Mouse (Mus musculus) urinary bladder, adult 2 months (tissue): Measurements from ENCODE around the gene Msi2. TPM values are rescaled to one million over a fixed set of nuclear protein-coding genes. Genes with fewer than 3 reads are reported as not detected.

ENCODE experiments used
- DNase-seq: peaks from one replicate; pipeline ENCODE4 v3.0.0; 2022; ENCODE audit warnings: low spot score
- polyA plus RNA-seq: library from polyadenylated mRNA; depleted of rRNA; stranded (reverse); fragments of >200 nt; gene quantifications from 2 replicates; pipeline ENCODE4 v1.2.3, GENCODE M21; 2012

Gene Msi2
- polyA plus RNA-seq, 1 experiment = 44.7 TPM

DNA sequence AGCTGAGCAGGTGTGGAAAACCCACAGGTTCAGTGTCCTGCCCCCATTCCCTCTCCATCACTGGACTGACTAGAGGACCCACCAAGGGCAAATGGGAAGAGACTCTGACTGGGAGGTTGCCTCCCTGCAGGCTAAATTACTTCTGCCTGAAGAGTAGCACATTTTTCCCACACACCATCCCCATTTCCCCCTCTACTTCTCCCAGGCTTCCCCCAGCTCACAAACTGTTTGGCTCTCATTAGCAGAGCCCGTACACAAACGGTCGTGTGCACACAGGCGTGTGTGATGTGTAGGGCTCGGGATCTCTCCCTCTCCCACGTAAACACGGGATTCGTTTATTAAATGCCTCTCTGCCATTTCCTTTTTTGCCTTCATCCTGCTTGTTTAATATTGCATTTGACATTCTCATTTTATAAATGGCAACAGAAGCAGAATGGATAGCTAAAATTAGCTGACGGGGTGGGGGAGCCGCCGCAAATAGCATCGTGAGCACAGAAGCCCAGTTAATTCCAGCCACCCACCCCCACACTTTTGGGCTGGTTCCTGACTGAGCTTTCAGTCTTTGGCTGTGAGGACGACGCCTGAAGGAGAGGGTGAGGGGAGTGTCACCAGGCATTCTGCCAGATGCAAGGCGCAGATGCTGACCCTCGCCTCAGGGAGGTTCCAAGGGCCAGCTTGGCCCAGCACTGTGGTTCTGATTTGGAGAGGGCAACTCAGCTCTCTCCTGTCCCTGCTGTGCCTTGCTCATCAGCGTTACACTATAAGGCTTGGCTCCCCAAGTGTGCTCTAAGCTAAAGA is 313.3 kb downstream of the Msi2 start:
- no peak for DNase-seq

DNA sequence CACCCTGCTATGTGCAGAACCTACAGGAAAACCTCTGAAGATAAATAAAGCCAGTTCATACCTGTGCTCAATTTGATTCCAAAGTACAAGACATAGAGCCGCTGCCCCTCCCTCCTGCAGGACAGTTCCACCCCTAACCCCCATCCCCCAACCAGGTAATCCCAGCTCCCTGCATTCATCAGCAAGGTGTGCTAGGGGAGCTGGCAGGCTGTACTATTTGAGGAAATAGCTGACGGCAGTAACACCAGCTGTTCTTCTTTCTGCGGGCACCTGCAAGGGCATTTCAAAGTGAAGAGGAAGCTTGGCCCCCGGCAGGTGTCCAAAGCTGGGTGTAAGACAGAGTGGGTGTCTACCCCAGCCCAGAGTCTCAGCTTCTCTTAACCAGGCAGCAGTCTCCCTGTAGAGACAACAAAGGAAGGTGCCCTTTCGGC is 314.1 kb downstream of the Msi2 start:
- no peak for DNase-seq

DNA sequence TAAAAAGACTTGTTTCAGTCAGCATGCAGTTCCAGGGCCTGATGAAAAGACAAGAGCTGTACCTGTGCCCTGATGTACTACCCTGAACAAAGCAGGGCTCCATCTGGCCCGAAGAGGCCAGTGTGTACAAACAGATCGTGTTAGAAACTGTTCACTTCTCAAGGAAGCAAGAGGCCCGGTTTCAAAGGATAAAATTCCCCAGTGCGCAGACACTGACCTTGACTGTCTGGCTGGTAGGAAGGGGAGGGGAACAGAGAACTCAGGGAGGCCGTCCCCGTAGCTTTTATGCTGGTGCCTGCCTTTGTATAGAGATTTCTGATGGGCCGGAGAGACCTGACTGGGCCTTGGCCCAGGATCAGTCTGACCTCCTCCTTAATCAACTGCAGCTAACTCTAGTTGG is 316.0 kb downstream of the Msi2 start:
- DNase-seq = no peak

DNA sequence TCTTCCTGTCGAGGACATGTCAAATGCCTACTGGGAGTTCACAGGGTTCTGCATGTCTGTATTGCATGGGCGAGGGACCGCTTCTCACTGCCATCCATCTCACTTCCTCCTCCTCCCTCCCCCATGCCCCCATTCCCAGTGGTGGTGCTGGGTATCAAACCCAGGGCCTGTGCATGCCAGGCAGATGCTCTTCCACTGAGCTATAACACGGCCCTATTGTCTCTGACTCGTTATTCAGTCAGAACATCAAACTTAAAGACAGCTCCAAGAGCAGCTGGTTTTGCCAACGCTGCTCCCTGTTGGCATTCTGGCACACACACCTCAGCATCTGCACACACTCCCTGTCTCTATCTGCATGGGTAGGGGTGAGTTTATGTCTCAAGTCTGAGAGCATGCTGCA is 317.0 kb downstream of the Msi2 start:
- no peak for DNase-seq

DNA sequence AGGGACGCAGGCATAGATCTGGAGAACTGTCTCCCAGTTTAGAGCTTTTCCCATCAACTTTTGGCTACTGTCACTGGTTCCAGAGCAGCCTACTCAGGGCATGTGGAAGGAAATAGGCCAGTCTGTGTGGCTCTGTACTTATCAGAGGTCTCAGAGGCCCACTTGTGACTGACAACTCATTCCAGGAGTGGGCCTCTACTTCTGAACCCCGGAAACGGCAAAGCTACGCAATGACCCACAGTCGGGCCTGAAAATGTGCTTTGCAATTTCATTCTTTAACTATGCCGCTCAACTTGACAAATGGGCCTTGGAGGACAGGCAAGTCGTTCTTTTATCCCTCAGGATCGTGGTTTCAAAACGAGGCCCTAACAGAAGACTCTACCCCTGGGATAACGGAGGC is 317.4 kb downstream of the Msi2 start:
- DNase-seq = no peak

DNA sequence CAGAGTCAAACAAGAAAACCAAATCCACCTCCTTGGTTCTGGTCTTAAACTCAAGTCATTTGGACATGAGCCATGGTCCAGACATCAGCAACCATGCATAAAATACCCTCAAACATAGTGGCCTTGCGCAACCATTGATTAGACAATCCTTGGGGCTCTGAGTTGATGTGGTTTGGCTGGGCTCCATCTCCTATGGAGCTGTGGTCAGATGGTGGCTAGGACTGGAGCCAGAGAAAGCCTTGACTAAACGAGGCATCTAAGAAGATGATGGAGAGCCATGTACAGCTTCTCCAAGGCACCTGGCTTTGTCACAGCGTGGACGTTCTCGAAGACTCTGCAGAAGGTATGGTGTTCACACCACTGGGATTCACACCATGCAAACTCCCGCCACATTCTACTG is 318.1 kb downstream of the Msi2 start:
- no peak for DNase-seq

DNA sequence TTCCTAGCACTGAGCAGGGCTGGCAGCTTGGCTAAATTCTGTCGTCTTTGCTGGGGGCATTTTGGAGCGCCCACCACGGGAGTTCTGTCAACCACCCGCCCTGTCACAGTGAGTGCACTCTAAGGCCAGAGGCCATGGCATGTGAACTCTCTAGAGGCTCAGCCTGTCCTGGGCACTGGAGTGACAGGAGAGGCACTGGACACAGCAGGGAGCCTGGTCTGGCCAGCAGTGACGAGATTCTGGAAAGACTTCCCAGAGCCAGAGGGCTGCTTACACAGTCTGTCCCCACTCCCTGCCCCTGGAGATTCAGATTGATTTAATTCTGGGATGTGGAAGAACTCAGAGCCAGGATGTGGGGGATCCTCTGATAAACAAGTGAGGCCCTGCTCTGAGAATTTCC is 318.9 kb downstream of the Msi2 start:
- DNase-seq = no peak

- no peak for DNase-seq
Measured at GRCm38 (mm10) chr11:88399028-88399427, 319.3 kb downstream of the Msi2 start.

DNA sequence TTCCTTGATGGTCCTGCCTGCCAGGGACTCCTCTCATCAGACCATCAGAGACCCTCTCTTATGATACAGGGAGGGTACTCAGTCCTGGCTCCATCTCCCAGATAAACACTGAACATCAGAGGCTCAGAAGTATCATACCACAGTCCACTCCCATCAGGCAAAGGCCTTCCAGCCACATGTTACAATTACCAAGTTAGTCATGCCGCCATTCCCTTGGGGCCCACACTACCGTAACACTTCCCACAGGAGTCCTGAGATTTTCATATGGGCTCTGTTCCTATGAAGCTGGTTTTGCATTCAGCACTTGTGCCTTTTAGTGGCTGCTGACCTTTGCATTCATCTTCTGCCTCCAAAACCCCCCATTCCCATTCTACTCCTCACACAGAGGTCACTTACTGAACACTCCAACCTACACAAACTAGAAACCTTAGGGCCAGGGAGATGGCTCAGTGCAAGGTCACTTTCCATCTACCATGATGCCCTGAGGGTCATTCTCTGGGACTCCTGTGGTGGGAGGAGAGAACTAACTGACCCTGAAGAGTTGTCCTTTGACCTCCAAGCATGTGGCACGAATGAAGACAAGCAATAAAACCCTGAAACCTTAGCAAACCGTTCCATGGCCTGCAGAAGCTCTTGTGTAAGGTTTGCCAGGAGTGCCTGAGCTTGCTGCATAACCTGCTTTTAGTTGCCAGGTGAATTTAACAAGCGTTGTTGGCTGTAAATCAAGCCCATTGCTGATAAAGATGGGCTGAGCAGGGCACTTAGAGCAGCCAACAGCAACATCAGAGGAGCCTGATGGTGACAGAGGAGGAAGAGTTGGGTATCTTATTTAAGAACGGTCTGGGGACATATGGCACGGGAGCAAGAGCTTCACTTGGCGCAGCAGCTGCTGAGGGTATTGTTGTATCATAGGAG is 323.0 kb downstream of the Msi2 start:
- no peak for DNase-seq

GRCm38 (mm10) chr11:88394341-88395075 is 323.8 kb downstream of the Msi2 start:
- DNase-seq = no peak

- DNase-seq = no peak
Measured at GRCm38 (mm10) chr11:88392715-88393114, 325.6 kb downstream of the Msi2 start.

GRCm38 (mm10) chr11:88391181-88391814 is 327.0 kb downstream of the Msi2 start:
- DNase-seq = no peak

DNA sequence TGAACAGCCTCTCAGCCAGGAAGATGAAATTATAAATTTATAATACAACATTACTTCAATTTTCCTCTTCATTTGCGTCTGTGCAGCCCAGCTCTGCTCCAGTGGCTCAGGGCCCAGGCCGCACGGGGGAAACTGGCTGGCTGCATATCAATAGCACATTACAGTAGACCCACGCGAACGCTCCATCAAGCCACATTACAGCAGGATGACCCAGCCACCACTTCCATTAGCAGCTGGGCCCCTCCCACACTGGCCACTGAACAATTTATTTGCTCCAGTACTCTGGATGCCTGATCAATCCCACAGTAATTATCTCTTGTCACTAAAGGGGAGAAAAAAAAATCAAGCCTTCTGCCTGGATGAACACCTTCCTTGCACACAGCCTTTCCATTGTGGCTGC is 328.8 kb downstream of the Msi2 start:
- DNase-seq = no peak

DNA sequence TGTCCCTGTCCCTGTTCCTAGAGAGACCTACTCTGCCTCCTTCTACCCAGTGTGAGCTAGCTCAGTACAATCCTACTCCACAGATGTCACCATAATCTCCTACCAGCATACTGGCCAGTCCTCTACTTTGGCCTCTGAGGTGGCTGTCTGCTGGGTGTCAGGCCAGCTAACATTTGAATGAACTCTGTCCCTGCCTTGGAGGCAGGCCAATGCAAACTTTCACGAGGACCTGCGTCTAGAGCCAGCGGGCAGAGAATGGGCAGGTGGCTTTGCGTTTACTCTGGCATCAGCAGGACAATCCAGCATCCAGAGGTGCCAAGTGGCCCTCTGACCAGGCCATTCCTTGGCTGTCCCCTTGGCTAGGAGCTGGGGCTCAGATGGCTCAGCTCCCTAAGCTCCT is 331.4 kb downstream of the Msi2 start:
- DNase-seq = no peak

GRCm38 (mm10) chr11:88382449-88382848 is 335.9 kb downstream of the Msi2 start:
- no peak for DNase-seq

DNA sequence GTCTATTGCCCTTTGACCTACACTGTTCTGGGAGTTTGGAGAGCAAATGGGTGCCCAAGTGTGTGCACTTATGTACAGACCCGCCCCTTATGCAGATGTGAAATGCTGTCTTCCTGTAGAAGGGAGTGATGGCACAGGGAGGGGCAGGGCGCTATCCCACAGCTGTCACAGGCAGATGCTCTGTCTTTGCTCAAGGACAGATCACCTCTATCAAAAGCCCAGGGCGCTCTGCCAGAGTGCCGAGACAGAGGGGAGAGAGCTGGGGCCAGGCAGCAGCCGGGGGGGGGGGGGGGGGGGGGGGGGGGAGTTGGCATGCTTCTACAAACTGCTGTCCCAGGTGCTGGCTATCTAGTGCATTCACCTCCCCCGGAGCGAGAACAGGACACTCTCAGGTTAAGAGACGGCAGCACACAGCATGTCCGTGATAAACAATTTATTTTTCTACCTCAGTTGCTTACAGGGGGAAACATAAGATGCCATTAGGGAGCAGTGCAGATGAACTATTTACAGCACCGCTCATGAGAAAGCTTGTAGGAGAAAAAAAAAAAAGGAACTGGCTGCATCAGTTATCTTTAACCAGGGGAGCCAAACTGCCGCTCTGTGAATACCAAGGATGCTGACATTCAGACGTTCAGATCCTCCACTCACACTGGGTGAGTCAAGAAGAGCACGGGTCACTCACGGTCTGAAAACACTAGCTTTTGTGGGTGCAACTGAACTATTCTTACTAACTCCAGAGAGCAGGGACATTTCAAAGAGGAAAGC is 337.0 kb downstream of the Msi2 start:
- no peak for DNase-seq

DNA sequence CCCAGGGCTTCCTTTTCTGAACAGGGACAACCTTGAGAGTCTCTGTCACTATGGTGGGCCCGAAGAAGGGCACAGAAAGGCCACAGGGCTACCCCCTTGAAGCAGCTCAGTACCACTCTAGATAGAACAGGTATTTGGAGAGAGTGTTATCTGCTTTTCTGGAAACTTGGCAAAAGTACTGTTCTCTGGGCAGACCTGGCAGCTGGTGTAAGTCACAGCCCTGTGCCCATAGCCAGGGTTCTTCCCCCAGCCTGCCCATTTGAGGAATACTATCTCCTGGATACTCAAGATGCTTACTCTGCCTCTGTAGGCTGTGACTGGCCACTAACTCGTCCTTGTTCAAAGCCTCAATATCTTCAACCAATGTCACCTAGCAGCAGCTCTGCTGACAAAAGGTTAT is 338.7 kb downstream of the Msi2 start:
- DNase-seq = no peak

DNA sequence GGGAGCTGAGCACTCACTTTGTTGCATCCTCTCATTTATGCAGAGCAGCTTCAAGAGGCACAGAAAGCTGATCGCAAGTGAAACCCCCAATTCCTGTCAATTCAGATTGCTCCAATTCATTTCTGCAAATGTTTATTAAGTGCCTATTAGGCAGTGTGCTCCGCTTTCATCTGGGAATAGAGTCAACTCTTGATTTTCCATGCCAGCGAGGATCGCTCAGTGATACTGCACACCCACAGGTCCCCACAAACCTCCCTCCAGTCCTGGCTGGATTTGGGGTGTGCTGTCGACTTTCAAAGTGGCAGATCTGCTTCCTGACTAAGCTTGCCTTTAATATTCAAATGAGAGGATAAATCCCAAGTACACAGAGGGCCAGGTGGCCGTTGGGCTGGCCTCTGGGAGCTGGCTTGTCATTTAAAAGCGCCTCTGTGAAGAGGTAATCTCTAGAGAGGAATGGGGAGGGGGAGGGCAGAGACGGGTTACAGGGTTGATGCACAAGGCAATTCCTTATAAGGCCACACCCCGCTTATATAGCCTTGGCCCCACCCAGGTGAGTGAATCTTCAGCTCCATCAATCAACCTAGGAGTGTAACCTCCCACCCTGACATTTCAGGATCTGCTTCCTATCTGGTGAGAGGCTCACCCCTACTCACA is 339.5 kb downstream of the Msi2 start:
- DNase-seq = no peak

GRCm38 (mm10) chr11:88372589-88372988 is 345.7 kb downstream of the Msi2 start:
- no peak for DNase-seq

DNA sequence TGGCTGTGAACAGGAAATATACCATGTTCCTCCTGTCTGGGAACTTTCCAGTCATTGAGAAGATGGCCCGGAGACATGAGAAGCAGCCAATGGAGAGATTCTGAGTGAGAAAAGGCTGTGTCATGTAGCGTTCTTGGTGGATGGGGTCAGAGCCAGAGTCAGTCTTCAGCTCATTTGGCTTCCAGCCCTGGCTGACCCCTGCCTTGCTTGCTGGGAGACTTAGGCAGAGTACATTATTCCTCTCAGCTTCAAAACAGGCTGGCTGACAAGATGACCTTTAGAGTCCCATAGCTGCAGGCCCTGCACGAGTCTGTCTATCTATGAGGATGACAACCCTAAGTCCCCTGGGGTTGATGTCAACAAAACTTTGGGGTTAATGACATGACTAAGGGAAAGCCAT is 348.4 kb downstream of the Msi2 start:
- no peak for DNase-seq

DNA sequence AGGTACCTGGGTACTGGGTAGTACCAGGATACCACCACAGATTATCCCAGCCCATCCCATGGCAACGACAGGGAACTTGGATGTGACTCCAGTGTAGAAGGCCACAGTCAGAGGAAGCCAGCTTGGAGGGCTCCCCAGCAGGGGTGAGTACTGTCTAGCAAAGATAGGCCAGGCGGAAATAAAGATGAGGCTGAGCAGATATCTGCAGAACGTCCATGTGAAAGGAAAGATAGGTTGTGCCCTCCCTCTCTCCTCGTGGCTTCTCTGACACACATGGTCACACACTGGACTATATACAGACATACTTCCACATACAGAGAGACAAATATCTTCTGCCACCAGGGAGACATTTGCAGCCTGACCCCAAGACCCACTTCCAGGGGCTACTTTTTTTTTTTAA is 350.8 kb downstream of the Msi2 start:
- no peak for DNase-seq
